Mouse (Mus musculus) cerebellum, postnatal 25 days (tissue): ENCODE results near the gene Ccl1.

Experiments used
- DNase-seq, 2 experiments: peaks; one replicate each; pipeline ENCODE4 v3.0.0; 2021; ENCODE audit warnings: mixed read lengths in 2 of 2

Gene Ccl1

DNA sequence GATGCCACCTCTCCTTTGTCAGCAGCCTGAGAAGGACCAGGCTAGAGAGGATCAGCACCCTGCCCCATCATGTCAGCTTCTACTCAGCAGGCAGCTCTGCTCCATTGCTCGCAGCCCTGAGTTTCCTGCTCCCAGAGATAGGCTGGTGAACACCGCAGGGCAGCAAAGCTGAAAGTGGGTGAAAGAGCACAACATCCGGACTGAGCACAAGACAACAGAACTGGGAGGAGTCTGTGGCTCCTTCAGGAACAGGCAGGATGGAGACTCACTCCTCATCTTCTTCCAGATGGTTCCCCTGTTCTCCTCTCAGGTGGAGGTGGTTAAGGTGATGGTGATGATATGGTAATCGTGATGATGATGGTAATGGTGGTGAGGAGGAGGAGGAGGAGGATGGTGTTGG is at the start of gene Ccl1:
Gene Ccl1 (minus strand): TSS at position 101 of the 400 bp plus-strand sequence.
- no peak for DNase-seq

DNA sequence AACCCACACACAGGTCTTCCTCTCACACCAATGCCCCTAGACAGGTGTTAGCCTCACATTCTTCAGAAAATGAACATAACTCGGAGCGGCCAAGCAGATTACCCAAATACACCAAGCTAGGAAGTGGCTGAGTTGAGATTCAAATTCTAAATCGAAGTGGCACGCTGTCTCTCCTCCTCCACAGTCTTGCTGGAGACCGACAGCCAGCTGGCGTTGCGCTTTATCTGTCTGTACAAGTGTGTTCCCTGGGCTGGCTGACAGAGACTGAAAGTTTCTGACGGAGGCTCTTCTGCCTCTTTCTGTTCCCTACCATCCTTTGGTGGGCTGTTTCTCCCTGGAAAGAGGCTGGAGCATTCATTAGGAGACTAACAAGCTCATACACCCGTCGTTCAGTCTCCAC is 45.5 kb upstream of the Ccl1 start:
- no peak for DNase-seq

DNA sequence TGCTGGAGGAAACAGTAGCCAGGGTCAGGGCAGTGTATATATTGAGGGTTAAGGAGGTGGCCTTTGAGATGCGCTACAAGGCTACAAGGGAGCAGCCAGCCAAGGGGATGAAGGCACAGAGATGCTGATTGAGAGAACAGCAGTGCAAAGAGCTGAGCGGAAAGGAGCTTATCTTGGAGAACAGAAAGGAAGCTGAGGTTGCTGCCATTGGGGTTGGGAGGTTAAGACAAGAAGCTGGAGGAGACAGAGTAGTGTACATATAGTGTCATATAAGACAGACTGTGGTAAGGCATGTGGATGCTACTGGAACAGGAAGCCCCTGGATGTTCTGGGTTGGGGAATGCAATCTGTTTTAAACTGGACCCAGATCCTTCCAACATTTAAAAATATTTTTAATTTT is 35.4 kb upstream of the Ccl1 start:
- DNase-seq, result no peak

DNA sequence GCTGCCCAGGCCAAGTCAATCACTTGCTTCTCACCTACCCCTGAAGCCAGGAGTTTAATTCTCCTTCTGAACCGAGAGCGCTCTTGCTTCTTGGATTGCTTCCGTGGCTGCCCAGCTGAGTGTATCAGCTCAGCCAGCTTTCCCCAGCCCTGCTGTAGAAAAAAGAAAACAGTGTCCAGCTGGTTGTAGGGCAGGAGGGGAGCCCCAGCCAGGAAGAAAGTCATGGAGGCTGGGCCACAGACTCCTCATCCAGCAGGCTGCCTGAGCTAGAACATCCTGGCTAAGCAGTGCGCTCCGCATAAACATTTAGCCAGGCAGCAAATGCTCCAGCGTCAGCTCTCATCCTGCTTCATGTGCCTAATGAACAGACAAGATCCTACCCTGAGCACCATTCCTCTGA is 34.9 kb upstream of the Ccl1 start:
- DNase-seq, result no peak

DNA sequence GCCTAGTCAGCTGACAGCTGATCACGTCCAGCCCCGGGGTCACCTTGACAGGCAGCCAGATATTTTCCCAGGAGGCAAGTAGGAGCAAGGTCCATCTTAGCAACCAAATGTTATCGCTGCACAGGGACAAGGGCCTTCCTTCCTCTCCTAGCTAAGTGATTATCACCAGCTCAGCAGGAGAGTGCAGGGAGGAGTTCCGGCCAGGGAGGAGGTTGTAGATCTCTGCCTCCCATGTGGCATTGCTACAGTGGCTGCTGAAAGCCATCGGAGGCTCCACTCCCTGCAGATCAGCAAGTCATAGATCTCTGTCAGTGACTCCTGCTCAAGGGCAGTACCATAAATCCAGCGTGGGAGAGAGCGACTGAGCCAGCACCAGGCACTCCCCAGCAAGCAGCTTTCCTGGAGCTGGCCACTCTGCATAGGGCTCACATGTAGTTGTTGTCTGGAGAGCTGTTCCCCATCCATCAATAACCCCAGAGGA is 34.5 kb upstream of the Ccl1 start:
- peak; percentile 3 to 6 for DNase-seq

DNA sequence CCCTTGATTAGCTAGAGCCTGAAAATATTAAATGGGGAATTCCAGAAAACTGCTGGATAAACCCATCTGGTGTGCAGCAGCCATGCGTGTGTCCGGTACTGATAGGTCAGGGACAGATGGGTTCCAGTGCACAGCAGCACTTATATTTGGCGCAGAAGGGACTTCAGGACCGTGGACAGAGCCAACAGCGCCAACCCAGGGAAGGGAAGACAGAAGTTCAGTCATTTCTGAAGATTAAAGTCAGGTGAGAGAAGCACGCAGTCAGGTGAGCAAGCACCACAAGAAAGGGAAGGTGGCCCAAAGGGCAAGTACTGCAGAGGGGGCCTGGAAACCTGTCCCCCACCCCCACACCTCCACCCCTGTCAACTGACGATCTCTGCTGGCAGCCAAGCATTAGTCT is 7.7 kb upstream of the Ccl1 start:
- no peak for DNase-seq

DNA sequence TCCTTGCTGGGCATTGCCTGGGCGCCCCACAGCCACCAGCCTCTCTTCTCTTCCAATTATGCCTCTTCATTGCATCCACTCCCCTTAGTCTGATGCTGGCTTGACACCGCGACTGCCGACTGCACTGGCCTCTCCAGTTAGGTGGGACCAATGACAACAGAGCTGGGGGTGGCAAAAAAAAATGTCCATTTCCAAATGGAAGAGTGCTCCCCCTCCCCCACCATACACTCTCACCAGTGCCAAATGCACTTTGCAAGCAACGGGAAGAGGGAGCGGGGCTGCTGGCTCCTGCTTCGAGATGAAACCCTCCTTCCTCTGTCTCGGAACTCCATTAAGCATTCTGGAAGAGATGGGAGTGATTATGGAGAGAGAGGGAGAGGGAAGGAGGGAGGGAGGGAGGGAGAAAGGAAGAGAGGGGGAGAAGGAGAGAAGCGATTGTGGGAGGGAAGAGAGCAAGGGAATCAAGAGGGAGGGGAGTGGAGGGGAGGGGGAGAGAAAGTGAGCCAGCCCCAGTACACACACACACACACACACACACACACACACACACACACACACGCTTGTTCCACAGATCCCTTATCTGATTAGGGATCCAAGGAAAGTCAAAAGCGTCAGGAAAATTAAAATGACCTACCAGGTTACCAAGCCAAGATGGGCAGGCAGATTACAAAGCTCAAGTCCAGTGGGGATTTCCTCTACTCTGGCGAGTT is 5.0 kb upstream of the Ccl1 start:
- DNase-seq, result no peak

DNA sequence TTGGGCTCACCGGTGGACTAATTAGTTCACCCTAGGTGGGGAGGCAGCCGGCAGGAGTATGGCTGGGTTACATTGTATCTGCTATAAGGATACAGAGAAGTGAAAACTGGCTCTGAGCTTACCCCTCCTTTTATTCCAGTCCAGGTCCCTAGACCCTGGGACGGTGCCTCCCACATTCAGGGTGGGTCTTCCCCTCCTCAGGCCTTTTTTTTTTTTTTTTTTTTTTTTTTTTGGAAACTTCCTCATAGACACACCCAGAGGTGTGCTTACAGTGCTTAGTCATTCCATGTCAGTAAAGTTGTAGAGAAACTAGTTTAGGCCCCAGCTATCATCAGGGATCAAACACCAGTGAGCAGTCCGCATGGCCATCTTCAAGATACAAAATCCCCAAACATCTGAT is 7.6 kb downstream of the Ccl1 start:
- DNase-seq, result no peak

DNA sequence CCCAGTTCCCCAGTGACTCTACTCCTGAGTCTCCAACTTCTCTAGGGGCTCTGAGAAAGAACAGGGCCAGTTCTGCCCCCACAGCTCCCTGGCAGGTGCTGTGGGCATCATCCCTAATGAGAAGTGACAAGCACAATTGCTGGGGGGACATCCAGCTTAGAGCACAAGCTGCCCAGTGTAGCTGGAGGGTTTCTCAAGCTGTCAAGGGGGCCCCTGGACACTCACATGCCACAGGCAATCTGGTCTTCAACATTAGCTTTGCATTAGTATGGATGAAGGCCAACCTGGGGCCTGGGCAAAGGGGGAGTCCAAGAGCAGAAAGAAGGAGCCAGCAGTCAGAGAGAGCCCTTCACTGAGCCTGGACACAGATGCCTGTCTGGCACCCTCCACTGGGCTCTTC is 14.6 kb downstream of the Ccl1 start:
- no peak for DNase-seq

DNA sequence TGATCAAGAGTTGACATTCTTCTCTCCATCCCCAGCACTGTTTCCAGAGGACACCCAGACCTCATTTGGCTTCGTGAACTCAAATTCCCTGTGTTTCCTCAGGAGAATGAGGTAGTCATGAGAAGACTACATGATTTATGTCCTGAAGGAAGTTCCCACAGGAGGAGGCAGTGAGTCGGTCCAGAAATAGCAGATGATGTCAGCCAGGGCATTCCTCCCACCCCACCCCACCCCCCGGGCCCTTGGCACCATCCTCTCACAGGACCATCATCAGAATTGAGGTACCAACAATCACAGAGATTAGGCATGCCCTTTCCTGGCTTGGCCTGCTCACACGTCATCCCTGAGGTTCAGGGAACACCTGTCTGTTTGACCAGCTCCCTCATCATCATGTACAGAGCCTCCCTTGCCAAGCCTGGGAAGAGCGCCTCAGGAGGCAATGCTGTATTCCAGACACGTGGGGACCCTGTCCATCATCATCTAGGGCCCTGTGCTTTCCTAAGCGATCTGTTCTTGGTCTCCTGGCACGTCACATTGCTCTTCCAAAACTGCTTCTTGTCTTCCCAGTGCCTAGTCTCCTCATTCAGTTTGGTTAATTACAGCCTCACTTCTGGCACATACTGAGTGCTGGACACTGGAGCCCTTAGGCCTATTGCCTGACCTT is 31.2 kb downstream of the Ccl1 start:
- peak; percentile 20 to 21 for DNase-seq

DNA sequence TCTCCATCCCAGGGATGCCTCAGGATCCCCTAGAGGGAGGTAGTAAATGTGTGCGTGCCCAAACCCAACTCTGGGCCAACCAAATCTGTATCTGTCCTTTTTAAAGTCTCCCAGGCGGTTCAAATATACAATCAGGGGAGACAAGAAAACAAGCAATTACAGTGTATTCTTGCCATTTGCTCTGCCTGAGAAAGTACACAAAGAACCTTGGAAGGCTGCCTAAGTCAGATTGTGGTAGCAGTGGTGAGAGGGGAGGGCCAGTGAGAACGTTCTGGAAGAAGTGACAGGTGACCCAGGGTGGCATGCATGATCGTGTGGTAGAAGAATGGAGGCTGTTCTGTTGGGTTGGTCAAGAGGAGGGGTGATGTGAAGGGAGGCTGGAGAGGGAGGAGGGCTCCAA is 46.4 kb downstream of the Ccl1 start:
- DNase-seq, result no peak

DNA sequence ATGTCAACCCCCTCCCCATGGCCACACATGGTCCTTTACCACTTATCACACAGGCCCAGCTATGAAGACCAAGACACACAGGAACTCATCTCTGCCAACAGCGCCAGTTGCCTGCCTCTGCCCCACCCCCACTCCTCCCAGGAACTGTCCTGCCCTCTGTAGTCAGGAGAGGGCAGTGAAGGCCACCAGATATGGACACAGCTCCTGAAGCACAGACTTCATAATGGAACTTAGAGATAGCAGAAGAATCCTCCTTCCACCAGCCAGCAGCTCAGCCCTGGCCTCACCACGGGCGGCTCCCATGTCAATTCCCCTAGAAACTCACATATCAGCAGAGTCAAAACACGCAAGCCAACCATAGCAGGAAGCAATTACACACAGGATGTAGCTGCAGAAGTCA is 49.9 kb downstream of the Ccl1 start:
- DNase-seq, result peak; percentile 77 to 85

DNA sequence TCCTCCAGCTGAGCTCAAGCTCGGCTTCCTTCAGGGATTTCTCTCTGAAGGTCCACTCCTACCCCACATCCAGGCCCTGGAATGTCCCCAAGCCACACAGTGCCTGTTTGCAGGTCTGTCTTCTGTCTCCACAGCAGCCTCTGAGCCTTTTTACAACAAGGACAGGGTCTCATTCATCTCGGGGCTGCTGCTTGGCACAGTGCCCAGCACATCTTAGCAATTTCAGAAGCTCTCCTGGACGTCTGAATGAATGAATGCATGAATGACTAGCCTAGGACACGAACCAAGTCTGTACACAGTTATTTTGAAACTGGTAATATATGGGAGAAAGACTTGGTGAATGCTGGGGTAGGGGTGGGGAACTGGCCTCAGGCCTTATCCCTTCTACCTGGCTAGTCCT is 52.1 kb downstream of the Ccl1 start:
- no peak for DNase-seq

DNA sequence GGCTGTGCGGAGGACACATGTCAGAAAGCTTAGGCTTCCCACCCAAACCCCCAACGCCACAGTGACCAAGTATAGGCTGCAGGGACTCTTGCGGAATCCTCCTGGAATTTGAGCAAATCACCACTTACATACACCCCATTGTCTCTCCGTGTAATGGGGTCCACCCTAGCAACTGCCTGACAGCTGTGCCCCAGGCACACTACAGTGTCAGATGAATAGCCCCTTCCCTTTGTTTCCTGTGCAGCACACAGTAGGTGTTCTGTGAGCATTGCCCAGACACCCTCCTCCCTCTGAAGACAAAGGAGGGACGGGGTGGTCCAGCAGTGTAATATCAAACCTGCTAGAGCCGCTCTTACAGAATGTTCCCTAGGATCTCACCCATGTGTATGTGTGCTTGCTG is 54.2 kb downstream of the Ccl1 start:
- no peak for DNase-seq

DNA sequence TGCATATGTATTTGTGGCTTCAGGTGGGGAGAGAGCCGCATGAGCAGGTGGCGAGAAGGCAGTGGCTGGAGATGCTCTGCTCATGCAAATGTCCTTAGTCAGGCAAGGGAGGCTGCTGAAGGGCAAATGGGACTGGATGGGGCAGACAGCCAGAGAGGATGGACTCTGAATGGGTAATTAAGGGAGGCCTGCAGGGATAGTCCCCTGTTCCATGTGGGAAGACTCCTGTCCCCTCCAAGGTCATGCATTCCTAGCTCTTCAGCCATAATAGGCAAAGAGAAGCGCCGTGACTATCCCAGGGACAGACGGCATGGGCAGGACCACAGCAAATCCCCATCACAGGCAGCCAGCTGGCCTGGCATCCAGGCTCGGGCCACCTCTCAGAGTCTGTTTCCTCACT is 55.5 kb downstream of the Ccl1 start:
- no peak for DNase-seq

DNA sequence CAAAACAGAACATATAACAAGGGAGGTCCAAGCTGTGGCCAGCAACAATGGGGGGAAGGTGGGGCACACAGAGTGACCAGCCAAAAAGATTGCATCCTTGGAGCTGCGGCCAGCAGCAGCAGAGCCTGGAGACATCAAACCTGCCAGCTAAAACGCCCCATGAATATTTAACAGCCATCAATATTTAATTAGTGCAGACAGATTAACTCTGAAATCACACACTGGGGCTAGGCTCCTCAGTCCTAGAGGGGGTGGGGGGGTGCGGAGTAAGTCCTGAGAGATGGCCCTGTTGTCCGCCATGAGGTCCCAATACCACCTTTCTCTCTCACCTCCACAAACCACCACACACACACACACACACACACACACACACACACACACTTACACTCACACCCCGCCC is 68.1 kb downstream of the Ccl1 start:
- DNase-seq, result no peak

DNA sequence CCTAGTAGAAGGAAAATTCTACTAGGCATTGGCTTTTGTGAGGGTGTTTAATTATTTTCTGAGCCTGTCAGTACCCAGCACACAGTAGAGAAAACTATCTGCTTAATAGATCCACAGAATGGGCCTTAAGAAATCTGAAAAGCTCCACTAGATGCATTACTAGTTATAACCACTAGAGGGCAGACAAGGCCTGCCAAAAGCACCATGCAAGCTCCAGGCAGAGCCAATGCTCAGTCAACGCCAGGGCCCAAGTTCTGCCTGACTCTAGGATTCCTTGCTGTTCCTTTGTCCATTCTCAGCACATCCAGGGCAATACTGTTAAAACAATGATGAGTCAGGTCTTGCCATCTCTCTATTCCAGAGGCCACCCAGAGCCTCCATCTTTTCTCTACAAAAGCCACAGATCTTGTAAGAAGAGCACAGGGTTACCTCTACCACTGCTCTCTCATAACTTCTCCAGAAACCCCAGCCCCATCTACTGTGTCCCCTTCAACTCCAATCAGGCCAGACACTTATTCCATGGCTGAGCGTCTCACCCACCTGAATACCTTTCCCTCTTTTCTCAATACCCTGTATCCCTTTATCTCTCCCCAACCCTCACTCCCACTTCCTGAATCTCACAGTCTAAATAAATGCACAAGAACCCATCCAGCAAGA is 69.8 kb downstream of the Ccl1 start:
- peak; percentile 33 to 56 for DNase-seq

DNA sequence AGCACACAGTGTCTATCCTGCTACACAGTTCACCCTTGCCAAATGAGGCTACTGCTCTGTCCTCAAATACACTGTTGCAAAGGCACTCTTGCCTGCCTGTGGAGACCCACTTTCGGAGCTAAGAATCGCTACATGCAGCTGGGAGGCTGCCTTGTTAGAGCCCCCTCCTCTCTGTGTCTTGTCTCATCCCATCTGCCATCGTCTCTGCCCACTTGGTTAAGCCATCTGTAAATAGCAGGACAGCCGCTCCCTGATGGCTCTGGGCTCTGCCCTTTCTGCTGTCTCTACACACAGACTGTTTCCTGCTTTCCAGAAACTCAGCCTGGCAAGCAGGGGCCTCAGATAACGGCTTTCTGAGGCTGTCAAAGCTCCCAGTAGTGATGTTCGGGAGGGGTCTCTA is 71.5 kb downstream of the Ccl1 start:
- DNase-seq, result no peak

DNA sequence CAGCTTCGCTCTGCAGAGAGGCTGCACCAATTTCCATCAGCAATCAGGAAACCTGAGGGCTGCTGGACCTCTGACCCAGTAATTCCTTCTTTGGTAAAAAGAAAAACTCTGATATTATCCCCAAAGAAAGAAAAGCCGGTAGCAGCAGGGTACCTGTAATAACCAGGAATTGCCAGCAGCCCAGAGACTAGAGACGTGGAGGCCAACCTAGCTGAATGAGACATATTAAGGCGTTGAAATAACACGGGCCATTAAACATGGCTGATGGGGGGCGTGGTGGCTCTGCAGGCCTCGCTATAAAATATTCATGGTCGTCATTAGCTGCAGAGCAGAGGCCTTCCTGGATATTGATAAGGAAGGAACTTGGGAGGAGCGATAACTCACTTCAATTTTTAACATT is 78.5 kb downstream of the Ccl1 start:
- DNase-seq, result no peak

DNA sequence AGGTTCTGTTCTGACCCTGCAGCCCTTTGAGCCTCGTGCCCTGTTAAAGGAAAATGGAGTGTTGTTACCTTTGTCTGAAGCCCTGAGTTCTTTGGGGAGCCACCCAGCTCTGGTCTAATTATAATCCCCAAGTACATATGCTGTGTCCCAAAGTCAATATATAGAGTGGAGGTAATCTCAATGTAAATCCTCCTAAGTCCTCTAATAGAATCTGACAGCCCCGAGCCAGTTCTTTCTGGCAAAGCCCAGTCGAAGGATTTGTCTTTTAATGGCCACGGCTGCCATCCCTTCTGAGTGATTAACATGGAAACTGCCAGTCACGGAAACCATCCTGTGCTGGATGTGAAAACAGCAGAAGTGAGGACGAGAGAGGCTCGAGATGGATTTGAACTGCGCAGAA is 79.6 kb downstream of the Ccl1 start:
- DNase-seq, result no peak

DNA sequence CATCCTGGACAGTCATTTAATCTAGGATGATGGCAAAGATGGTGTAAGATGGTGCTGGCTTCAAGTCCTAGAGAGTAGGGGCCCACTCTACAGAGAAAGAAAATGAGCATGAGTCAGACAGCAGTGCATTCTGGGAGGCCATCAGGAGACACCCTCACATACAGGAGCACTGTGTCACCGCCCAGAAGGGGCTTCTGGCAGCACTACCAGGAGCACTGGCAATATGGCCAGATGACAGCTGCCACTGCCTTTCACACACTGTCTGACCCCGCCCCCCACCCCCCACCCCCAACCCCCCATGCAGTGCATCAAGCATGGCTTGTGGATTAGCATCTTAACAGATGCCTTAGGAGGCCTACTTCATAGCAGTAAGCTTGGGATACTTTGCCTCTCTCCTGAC is 89.0 kb downstream of the Ccl1 start:
- no peak for DNase-seq

DNA sequence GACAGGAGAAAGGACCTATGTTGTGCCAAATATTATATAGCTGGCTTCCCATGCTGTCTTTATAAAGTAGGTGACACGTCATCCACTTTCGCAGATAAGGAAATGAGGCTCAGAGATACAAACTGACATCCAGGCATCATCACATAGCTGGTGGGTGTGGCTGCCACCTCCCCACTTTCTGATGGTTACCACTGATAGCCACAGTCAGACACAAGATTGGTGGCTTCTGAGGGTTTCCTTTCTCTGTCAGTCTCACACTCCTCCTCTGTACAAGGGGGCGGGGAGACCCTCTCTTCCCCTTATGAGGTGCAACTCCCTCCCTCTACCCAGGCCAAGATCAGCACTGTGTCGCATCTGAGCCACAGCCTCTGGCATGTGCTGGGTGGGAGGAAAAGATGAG is 91.1 kb downstream of the Ccl1 start:
- DNase-seq, result no peak

DNA sequence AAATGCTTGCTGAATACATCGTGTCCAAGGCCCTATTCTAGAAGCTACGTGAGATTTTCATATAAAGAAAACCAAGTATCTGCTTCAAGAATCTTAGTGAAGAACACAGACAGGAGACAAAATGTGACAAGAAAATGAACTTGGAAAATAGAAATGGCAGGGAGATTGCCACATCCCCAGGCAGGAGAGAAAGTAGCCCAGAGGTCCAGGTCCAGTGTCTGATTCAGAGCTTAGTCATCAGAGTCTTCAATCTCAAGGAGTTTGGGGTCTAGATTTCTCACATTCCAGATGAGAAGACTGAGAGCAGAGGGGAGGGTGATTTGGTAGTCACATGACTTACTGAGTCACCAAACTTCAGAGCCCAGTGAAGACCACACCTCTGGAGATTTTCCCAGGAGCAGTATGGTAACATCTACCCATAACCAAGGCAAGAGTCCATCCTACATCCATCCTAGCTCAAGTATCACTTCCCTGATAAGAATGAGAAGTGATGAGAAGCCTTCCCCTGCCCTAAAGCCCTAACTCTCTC is 98.5 kb downstream of the Ccl1 start:
- no peak for DNase-seq

DNA sequence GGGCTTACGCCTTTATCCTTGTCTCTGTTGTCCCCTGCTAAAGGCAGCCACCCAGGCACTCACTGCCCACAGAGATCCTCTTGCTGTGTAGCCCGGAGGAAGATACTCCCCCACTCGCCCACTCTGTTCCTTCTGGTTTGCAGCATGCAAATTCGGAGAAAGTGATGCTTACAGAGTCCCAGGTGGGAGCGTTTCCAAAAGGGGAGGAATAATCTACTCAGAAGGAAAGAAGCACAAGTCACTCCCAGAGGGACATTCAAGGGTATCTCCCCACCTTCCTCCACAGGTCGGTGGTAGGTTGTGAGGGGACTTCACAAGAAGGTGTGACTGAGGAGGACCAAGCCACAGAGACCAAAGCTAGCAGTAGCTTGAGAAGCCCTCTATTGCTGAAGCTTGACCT is 100.3 kb downstream of the Ccl1 start:
- DNase-seq, result no peak
